Mouse (Mus musculus) cortical plate, adult 2 months (tissue): ENCODE results near the gene Pkp2. TPM values are rescaled to one million over a fixed set of nuclear protein-coding genes. Genes with fewer than 3 reads are reported as not detected.

ENCODE experiments used
- H3K27ac ChIP-seq: fragments of 200-500 bp; 2 replicates; pipeline ENCODE4 v1.5.1; 2012; ENCODE audit warnings: low read length, control low read depth, inconsistent platforms; ENCODE audit not compliant: insufficient read depth
- H3K4me1 ChIP-seq: fragments of 200-500 bp; 2 replicates; pipeline ENCODE4 v1.6.1; 2011; ENCODE audit warnings: low read length; ENCODE audit not compliant: control insufficient read depth, insufficient read depth
- H3K4me3 ChIP-seq: fragments of 200-500 bp; 2 replicates; pipeline ENCODE4 v1.5.1; 2011; ENCODE audit warnings: mild to moderate bottlenecking, low read length, control low read depth; ENCODE audit not compliant: insufficient read depth
- CTCF ChIP-seq: fragments of 200-500 bp; IDR thresholded peaks from 2 replicates; pipeline ENCODE4 v1.5.1; 2011; ENCODE audit warnings: mild to moderate bottlenecking, control low read depth, low read length; ENCODE audit not compliant: insufficient read depth; ENCODE audit errors: extremely low read depth
- POLR2A ChIP-seq: fragments of 200-500 bp; IDR thresholded peaks from 2 replicates; pipeline ENCODE4 v1.6.1; 2011; ENCODE audit warnings: mild to moderate bottlenecking, low read length, control low read depth; ENCODE audit not compliant: insufficient read depth; ENCODE audit errors: extremely low read depth
- polyA plus RNA-seq: library from polyadenylated mRNA; depleted of rRNA; stranded (reverse); fragments of >200 nt; gene quantifications from 2 replicates; pipeline ENCODE4 v1.2.3, GENCODE M21; 2012; rRNA removed

Pkp2 gene
- polyA plus RNA-seq, 1 experiment = 1.9 TPM

- Histone ChIP-seq H3K4me3 (no peak overlapping the region), H3K4me1 (no peaks in the 10 kb centered on the region), H3K27ac (no peak overlapping the region)
- TF ChIP-seq CTCF (no peak), POLR2A (no peak)
Observed at GRCm38 (mm10) chr16:16311319-16311718, 98.2 kb downstream of the Pkp2 start.

Other genes with a start within 250 kb of the Pkp2 start
- 21.7 and 23.6 TPM in 2 replicates for gene Yars2, start 89.6 kb downstream of the Pkp2 start, polyA plus RNA-seq
- 94.8 and 100 TPM in 2 replicates for gene Dnm1l, start 145.6 kb downstream of the Pkp2 start, polyA plus RNA-seq